Comparison of ENCODE assay signal across 20 mouse cellular contexts in genomic region chr11:45216942-45217474, GRCm38 (mm10).
"Had no signal": no experiment of that assay in that cellular context is flagged by ENCODE, and none has a peak within 500 bp of the region (broad histone marks: within the 10 kb centered on the region; RNA-seq: fewer than 3 reads in every experiment).

No protein-coding gene starts in this region.

- H3K4me3 ChIP-seq: layer of hippocampus, adult 2 months; limb, embryonic 10.5 days; limb, embryonic 13.5 days; liver, embryonic 12.5 days; liver, embryonic 15.5 days; megakaryocyte, embryonic 14.5 days; midbrain, embryonic 10.5 days; midbrain, embryonic 13.5 days had no signal

- DNase-seq: kidney, adult 18-20 months; kidney, adult 9 months; kidney, postnatal 25 days; layer of hippocampus, adult 9-11 months; liver; lung, adult 18-20 months; right cerebral cortex, adult 18-20 months; right cerebral cortex, postnatal 14 days; right cerebral cortex, postnatal 4 days; thymus, adult 2 months; thymus, postnatal 14 days; thymus, postnatal 4 days had no signal

- H3K36me3 ChIP-seq: limb, embryonic 10.5 days; limb, embryonic 13.5 days; liver, embryonic 12.5 days; liver, embryonic 15.5 days; midbrain, embryonic 10.5 days; midbrain, embryonic 13.5 days had no signal

- H3K27me3 ChIP-seq: limb, embryonic 13.5 days; liver, embryonic 12.5 days; liver, embryonic 15.5 days; megakaryocyte, embryonic 14.5 days; midbrain, embryonic 13.5 days had no signal

- H3K4me1 ChIP-seq: liver, embryonic 12.5 days; liver, embryonic 15.5 days; megakaryocyte, embryonic 14.5 days; midbrain, embryonic 13.5 days had no signal

- H3K4me2 ChIP-seq: limb, embryonic 13.5 days; liver, embryonic 12.5 days; liver, embryonic 15.5 days; midbrain, embryonic 13.5 days had no signal
